Mouse (Mus musculus) ES-Bruce4 (cell line): ENCODE data around the gene Eif4b.

Experiments
- EP300 ChIP-seq: IDR thresholded peaks from 2 replicates; pipeline ENCODE4 v1.6.1; 2011; ENCODE audit warnings: low read depth, low read length; ENCODE audit not compliant: insufficient read depth
- POLR2A ChIP-seq: IDR thresholded peaks from one replicate; pipeline ENCODE4 v1.8.1; 2011; ENCODE audit warnings: low read length; ENCODE audit not compliant: insufficient read depth

DNA sequence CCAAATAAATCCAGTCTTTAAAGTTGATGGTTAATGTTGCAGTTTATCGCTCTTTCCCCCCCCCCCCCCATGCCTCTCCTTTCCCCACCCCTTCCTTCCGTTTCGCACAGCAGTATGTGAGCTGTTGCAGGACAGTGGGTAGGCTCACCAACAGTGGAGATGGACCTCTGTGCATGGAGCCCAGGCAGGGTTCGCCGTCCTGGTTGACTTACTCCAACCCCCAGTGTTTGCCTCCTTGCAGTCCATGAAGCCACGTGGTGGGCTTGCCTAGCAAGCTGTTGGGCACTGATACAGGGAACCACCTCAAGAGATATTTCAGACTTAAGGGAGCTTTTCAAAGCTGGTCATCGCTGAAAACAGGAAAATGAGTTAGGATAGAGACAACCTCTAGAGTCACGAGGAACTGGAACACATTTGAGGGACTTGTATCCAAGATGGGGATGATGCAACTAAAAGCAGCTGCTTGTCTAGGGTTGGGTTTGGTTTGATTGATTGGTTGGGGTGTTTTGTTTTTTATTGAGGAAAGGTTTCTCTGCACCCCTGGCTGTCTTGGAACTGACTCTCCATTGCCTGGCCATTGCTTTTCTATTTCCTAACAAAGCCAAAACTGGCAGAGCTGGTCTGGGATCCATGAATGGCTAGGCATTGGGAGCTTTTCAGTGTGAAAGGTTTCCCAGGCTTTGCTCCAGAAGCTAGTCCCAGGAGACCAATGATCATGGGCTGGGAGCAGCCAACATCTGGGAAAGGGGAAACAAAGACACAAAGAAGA is 23.8 kb downstream of the Eif4b start:
- TF ChIP-seq POLR2A (no peak), EP300 (no peak)
